Mouse (Mus musculus) cerebellum, adult (tissue): ENCODE measurements around the gene Them7.

Experiments
- ATAC-seq: cut with Nextera tagmentation; 2 replicates; pipeline ENCODE4 v1.9.2; 2017; ENCODE audit warnings: mild to moderate bottlenecking, moderate library complexity, mixed read lengths; ENCODE audit not compliant: insufficient number of reproducible peaks, low FRiP score, low TSS enrichment

Gene Them7

GRCm38 (mm10) chr2:105224134-105224986 lies at the start of gene Them7:
Gene Them7 (plus strand): TSS chr2:105224320.
- ATAC-seq, result no peak

- no peak for ATAC-seq
Measured at GRCm38 (mm10) chr2:105178871-105179270, 45.2 kb upstream of the Them7 start.

GRCm38 (mm10) chr2:105182501-105182900 lies 41.6 kb upstream of the Them7 start:
- ATAC-seq, result no peak

- no peak for ATAC-seq
Measured at GRCm38 (mm10) chr2:105185140-105185539, 39.0 kb upstream of the Them7 start.

- ATAC-seq, result no peak
Measured at GRCm38 (mm10) chr2:105185768-105186529, 38.2 kb upstream of the Them7 start.

GRCm38 (mm10) chr2:105186591-105186990 lies 37.5 kb upstream of the Them7 start:
- ATAC-seq, result no peak

GRCm38 (mm10) chr2:105188182-105188581 lies 35.9 kb upstream of the Them7 start:
- ATAC-seq, result no peak

- no peak for ATAC-seq
Measured at GRCm38 (mm10) chr2:105189352-105189751, 34.8 kb upstream of the Them7 start.

GRCm38 (mm10) chr2:105200152-105200551 lies 24.0 kb upstream of the Them7 start:
- ATAC-seq, result no peak

GRCm38 (mm10) chr2:105206563-105207174 lies 17.5 kb upstream of the Them7 start:
- no peak for ATAC-seq

- no peak for ATAC-seq
Measured at GRCm38 (mm10) chr2:105212839-105213238, 11.3 kb upstream of the Them7 start.

GRCm38 (mm10) chr2:105215914-105216313 lies 8.2 kb upstream of the Them7 start:
- ATAC-seq, result no peak

GRCm38 (mm10) chr2:105219229-105219628 lies 4.9 kb upstream of the Them7 start:
- no peak for ATAC-seq

GRCm38 (mm10) chr2:105219664-105220063 lies 4.5 kb upstream of the Them7 start:
- no peak for ATAC-seq

- ATAC-seq, result no peak
Measured at GRCm38 (mm10) chr2:105220738-105221303, 3.3 kb upstream of the Them7 start.

- no peak for ATAC-seq
Measured at GRCm38 (mm10) chr2:105223606-105224005, 514 bp upstream of the Them7 start.

- ATAC-seq, result no peak
Measured at GRCm38 (mm10) chr2:105224987-105225375, 861 bp downstream of the Them7 start.

- no peak for ATAC-seq
Measured at GRCm38 (mm10) chr2:105226297-105226958, 2.3 kb downstream of the Them7 start.

GRCm38 (mm10) chr2:105228416-105228815 lies 4.3 kb downstream of the Them7 start:
- no peak for ATAC-seq

GRCm38 (mm10) chr2:105230333-105230732 lies 6.2 kb downstream of the Them7 start:
- 0 out of 2 replicates have a peak, but pooled peaks have one; percentile 61 for ATAC-seq
